Mouse (Mus musculus) lung, postnatal 0 days (tissue): Measurements from ENCODE around the gene Abhd2. TPM values are rescaled to one million over a fixed set of nuclear protein-coding genes. Genes with fewer than 3 reads are reported as not detected.

ENCODE experiments used
- ATAC-seq: fragments of 200-750 bp; cut with Nextera tagmentation; 2 replicates; pipeline ENCODE4 v1.8.0; 2017; ENCODE audit warnings: moderate library complexity
- DNase-seq: peaks from one replicate; pipeline ENCODE4 v3.0.0-alpha.2; 2016; ENCODE audit warnings: low spot score
- H3K27ac ChIP-seq: fragments of 300-500 bp; sonication (generic); 2 replicates; pipeline ENCODE4 v1.5.1; 2014; ENCODE audit warnings: antibody characterized with exemption, mild to moderate bottlenecking, low read length, mixed read lengths
- H3K27me3 ChIP-seq: fragments of 300-500 bp; sonication (generic); replicated peaks from 2 replicates; pipeline ENCODE4 v1.6.1; 2014; ENCODE audit warnings: low read length, mixed read lengths; ENCODE audit not compliant: insufficient read depth
- H3K36me3 ChIP-seq: fragments of 300-500 bp; sonication (generic); 2 replicates; pipeline ENCODE4 v1.6.1; 2014; ENCODE audit warnings: low read length, mixed read lengths; ENCODE audit not compliant: insufficient read depth
- H3K4me1 ChIP-seq: fragments of 300-500 bp; sonication (generic); 2 replicates; pipeline ENCODE4 v1.6.1; 2014; ENCODE audit warnings: antibody characterized with exemption, low read depth, low read length, mixed read lengths; ENCODE audit not compliant: insufficient read depth
- H3K4me2 ChIP-seq: fragments of 300-500 bp; sonication (generic); replicated peaks from 2 replicates; pipeline ENCODE4 v1.6.1; 2014; ENCODE audit warnings: low read depth, mild to moderate bottlenecking, low read length, moderate library complexity, mixed read lengths
- H3K4me3 ChIP-seq: fragments of 300-500 bp; sonication (generic); 2 replicates; pipeline ENCODE4 v1.5.1; 2014; ENCODE audit warnings: low read depth, low read length
- H3K9ac ChIP-seq: fragments of 300-500 bp; sonication (generic); replicated peaks from 2 replicates; pipeline ENCODE4 v1.6.1; 2014; ENCODE audit warnings: low read depth, mild to moderate bottlenecking
- H3K9me3 ChIP-seq: fragments of 300-500 bp; sonication (generic); 2 replicates; pipeline ENCODE4 v1.6.1; 2016; ENCODE audit warnings: low read length, mixed read lengths
- CTCF ChIP-seq: IDR thresholded peaks from 2 replicates; pipeline ENCODE4 v1.5.1; 2016; ENCODE audit warnings: antibody characterized with exemption, mild to moderate bottlenecking
- EP300 ChIP-seq: IDR thresholded peaks from 2 replicates; pipeline ENCODE4 v1.6.1; 2016; ENCODE audit warnings: antibody characterized with exemption, mild to moderate bottlenecking, control low read depth
- WGBS: fragments of 180-500 bp; shearing (Covaris S2); extraction: QIAGEN DNeasy Blood & Tissue Kit; methylation state at CpG from one replicate; pipeline ENCODE4 v1.1.7; 2014; 5-methylcytosine and 5-hydroxymethylcytosine counted together
- polyA plus RNA-seq: library from polyadenylated mRNA; unstranded; fragments of >200 nt; fragmentation: Nextera tagmentation; extraction: Ambion mirVana; gene quantifications from 2 replicates; pipeline ENCODE4 v1.2.1, GENCODE M21; 2015

Gene Abhd2
- polyA plus RNA-seq, 1 experiment from 2014 or later: 25.2 TPM

DNA sequence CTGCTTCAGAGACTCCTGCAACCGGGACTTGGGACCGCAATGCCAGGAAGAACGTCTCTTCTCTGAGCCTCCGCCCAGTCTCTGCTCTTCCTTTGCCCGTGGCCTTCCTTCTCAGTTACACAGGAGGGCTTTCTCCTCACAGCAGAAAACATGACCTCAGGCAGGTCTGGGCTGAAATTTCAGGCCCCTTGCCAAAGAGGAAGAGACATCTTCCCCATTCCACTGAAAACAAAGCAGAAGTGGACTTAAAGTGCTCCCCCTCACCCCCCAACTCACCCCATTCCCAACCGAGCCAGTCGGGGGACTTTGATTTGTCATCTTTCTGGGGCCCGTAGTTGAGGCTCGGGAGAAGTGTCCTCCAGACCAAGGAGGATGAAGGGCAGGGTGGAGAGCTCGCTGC, 41.0 kb upstream of the Abhd2 start:
- WGBS: 62% methylated on average over 10 of the region's 10 CpGs
- no peak overlapping the region for H3K4me2 ChIP-seq
- no peaks in the 10 kb centered on the region for H3K9me3 ChIP-seq
- no peak for ATAC-seq
- H3K36me3 ChIP-seq: no peaks in the 10 kb centered on the region
- no peaks in the 10 kb centered on the region for H3K4me1 ChIP-seq
- H3K9ac ChIP-seq: no peak overlapping the region
- H3K27me3 ChIP-seq: no peaks in the 10 kb centered on the region
- no peak for DNase-seq
- no peak overlapping the region for H3K27ac ChIP-seq
- TF ChIP-seq EP300 (no peak), CTCF (no peak)
- no peak overlapping the region for H3K4me3 ChIP-seq

DNA sequence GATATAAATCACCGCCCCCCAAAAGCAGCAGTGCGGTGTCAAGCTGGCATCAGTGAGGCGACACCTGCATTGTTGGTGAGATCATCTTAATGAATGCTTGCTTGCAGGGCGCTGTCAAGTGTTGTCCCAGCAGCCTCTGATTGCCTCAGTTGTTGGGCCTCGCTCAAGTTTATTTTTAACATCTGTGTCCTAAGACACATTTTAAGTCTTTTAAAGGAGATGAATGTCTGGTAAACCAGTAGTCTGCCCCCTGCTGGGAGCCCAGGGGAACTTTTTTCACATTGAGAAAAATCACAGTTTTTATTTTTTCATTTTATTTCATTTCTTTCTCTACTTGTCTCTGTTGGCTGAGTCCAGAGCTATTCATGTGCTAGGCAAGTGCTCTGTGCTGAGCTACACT, 34.3 kb upstream of the Abhd2 start:
- 57% methylated on average over 5 of the region's 5 CpGs for WGBS
- DNase-seq: peak; percentile 73
- no peak overlapping the region for H3K4me3 ChIP-seq
- H3K36me3 ChIP-seq: no peaks in the 10 kb centered on the region
- no peak overlapping the region for H3K4me2 ChIP-seq
- no peaks in the 10 kb centered on the region for H3K27me3 ChIP-seq
- H3K9ac ChIP-seq: no peak overlapping the region
- TF ChIP-seq EP300 (no peak), CTCF (peak; percentile 72)
- H3K4me1 ChIP-seq: no peaks in the 10 kb centered on the region
- H3K9me3 ChIP-seq: no peaks in the 10 kb centered on the region
- H3K27ac ChIP-seq: no peak overlapping the region
- ATAC-seq: peak; percentile 58

DNA sequence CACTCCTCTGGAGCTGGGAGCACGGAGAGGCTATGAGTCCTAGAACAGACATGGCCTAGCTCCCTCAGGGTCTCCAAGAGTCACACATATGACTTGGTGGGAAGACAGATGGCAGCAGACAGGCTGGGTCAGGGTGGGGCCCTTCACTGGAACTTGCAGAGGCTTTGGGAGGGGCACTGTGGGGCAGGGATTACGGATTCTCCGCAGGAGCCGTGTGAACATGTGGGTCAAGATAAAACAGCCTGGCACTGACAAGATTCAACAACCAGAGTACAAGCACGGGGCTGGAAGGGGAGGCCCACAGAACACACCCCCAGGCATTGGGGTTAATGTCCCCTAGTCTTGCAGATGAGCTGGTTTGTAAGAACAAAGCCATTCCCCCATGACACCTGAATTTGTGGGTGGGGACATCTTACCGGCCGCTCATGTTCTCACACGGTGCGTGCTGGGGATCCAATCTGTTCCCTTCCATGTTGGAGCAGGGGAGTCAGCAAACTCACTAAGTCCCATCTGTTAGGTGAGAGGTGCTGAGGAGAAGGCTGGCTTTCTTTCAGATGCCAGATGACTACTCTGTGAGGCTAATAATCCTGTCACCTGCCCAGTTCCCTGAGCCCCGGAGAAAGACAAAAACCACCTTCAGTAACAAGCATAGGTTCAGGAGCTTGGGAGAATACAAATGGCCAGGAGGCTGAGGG, 30.9 kb upstream of the Abhd2 start:
- H3K36me3 ChIP-seq: no peaks in the 10 kb centered on the region
- no peaks in the 10 kb centered on the region for H3K9me3 ChIP-seq
- H3K27me3 ChIP-seq: no peaks in the 10 kb centered on the region
- no peak overlapping the region for H3K9ac ChIP-seq
- DNase-seq (no peak), ATAC-seq (no peak)
- WGBS: 68% methylated on average over 10 of the region's 10 CpGs
- no peak for TF ChIP-seq EP300
- H3K4me2 ChIP-seq: no peak overlapping the region
- H3K4me3 ChIP-seq: no peak overlapping the region
- H3K27ac ChIP-seq: no peak overlapping the region
- H3K4me1 ChIP-seq: no peaks in the 10 kb centered on the region

DNA sequence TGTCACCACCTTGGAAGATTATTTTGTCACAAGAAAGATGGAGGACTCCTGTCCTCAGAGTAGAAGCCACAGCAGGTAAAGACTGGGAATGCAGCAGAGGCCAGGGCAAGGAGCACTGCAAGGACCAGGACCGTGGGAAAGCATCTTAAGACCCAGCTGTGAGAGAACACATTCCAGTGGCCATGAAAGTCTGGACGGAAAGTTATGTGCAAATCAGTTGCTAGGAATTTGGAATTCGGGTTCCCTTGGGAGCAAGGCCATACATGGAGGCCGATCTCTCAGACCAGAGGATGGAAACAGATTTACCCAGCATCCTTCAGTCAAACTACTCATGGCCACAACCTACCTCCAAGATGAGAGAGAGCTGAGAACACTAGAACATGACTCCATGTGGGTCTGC, 29.8 kb upstream of the Abhd2 start:
- WGBS: 73% methylated on average over 4 of the region's 4 CpGs
- Histone ChIP-seq H3K9ac (no peak overlapping the region), H3K36me3 (no peaks in the 10 kb centered on the region), H3K27ac (no peak overlapping the region), H3K4me1 (peaks cover 6% of the 10 kb centered on the region; the same call in 1 of the 2 replicates), H3K4me3 (no peak overlapping the region), H3K9me3 (no peaks in the 10 kb centered on the region), H3K4me2 (no peak overlapping the region), H3K27me3 (no peaks in the 10 kb centered on the region)
- ATAC-seq: no peak
- no peak for DNase-seq
- TF ChIP-seq CTCF (no peak), EP300 (no peak)

DNA sequence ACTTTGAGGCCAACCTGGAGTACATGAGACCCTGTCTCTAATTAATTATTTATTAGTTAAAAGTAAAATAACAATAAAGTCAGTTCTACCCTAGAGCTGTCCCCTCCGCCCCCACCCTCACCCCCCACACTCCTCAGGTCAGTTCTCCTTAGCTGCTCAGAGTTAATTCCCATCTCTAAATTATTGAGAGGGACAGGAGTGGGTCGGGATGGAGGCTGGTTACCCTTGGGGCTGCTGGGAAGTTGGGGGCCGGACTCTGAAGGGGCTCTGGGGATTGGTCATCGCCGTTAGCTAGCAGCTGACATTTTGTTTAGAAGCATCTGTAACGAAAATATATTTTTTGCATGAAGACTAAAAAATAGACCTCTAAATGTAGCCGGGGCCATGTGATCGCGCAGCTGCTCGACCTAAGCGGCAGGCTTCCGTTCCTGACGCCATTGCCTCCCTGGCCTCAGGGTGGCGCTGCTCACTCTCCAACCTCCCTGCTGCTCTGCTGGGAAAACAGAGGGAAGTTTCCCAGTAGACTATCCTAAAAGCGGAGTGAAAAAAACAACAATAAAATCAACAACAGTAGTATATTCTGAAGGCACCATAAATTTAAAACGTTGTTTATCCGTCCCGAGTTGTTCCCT, 26.8 kb upstream of the Abhd2 start:
- ATAC-seq: peak; percentile 86
- Histone ChIP-seq H3K27me3 (no peaks in the 10 kb centered on the region), H3K36me3 (no peaks in the 10 kb centered on the region), H3K9me3 (no peaks in the 10 kb centered on the region), H3K4me1 (peaks cover 6% of the 10 kb centered on the region; the same call in 1 of the 2 replicates), H3K9ac (no peak overlapping the region), H3K4me2 (peak overlapping the region; percentile 3; the same call in 1 of the 2 replicates), H3K4me3 (no peak overlapping the region), H3K27ac (no peak overlapping the region)
- TF ChIP-seq EP300 (no peak), CTCF (peak; percentile 98)
- 12% methylated on average over 18 of the region's 18 CpGs for WGBS
- DNase-seq: peak; percentile 82

DNA sequence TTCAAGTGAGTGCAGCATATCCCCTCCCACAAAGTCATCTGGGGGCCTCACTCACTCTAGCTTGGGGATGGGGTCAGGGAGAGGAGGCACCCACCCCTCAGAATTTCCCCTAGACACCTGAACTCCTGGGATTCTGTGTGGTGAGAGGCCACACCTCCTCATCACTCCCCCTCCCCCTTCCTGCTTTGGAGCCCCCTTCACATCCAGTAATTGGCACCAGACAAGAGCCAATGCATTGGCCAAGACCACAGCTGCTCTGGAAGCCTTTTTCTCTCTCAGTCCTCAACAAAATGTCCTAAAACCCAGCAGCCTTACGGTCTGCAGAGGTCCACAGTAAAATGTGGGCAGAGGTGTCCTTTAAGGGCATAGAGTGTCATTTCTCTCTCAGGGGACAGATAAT, 25.6 kb upstream of the Abhd2 start:
- WGBS: 79% methylated on average over 1 of the region's 1 CpGs
- no peak overlapping the region for H3K27ac ChIP-seq
- H3K4me3 ChIP-seq: no peak overlapping the region
- no peaks in the 10 kb centered on the region for H3K9me3 ChIP-seq
- DNase-seq (no peak), ATAC-seq (no peak)
- peaks cover 6% of the 10 kb centered on the region; the same call in 1 of the 2 replicates for H3K4me1 ChIP-seq
- TF ChIP-seq CTCF (no peak), EP300 (no peak)
- H3K9ac ChIP-seq: no peak overlapping the region
- no peaks in the 10 kb centered on the region for H3K36me3 ChIP-seq
- H3K4me2 ChIP-seq: no peak overlapping the region
- H3K27me3 ChIP-seq: no peaks in the 10 kb centered on the region
